Mouse (Mus musculus) right cerebral cortex, postnatal 4 days (tissue): Measurements from ENCODE around the gene Olfr527.

Experiments
- DNase-seq: peaks from one replicate; pipeline ENCODE4 v3.0.0-alpha.2; 2022

The Olfr527 gene

DNA sequence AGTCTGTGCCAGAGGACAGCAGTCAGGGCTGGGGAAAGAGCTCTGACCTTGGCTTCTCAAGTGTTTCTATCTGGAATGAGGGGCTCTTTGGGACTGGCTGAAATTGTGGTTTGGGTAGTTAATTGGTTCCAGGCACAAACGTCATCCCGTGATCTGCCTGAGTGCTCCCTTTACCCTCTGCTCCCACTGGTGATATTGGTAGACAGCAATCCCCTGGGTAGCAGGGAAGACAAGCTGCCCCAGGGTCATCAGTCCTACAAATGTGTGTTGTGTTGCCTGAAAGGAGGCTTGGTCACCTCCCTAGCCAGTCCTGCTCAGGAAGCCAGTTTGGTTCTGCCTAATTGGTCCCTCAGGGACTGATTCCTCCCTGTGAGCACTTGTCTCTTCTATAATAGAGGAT lies at the start of gene Olfr527:
TSS of gene Olfr527 (plus strand) at position 301 of the 400 bp plus-strand sequence.
- DNase-seq = no peak

- no peak for DNase-seq
Observed at GRCm38 (mm10) chr7:140295746-140296145, 38.1 kb upstream of the Olfr527 start.

- DNase-seq = no peak
Observed at GRCm38 (mm10) chr7:140296876-140297275, 36.9 kb upstream of the Olfr527 start.

- DNase-seq = no peak
Observed at GRCm38 (mm10) chr7:140299416-140299815, 34.4 kb upstream of the Olfr527 start.

- DNase-seq = no peak
Observed at GRCm38 (mm10) chr7:140319861-140320385, 13.9 kb upstream of the Olfr527 start.

DNA sequence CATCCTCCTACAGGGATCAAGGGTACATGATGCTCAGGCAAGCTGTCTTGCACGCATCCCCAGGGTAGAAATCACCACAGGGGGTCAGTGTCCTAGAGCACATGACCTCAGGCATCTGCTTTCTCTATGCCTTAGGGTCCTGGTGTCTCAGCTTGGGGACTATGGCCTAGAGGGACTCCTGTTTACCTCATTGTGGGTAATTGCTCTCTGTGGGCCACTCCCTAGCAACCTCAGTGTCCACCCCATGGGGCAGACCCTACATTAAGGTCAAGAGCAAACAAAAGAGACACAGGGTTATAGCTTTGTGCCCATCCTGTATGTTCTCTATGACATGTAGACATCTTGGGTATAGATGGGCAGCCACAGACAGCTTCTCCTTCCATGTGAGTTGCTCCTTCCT lies 13.3 kb upstream of the Olfr527 start, which contains the start of gene Olfr525:
TSS of gene Olfr525 (plus strand) at position 301 of the 400 bp plus-strand sequence.
- no peak for DNase-seq

GRCm38 (mm10) chr7:140321135-140321534 lies 12.7 kb upstream of the Olfr527 start:
- DNase-seq = no peak

- DNase-seq = no peak
Observed at GRCm38 (mm10) chr7:140329766-140330304, 4.0 kb upstream of the Olfr527 start.

DNA sequence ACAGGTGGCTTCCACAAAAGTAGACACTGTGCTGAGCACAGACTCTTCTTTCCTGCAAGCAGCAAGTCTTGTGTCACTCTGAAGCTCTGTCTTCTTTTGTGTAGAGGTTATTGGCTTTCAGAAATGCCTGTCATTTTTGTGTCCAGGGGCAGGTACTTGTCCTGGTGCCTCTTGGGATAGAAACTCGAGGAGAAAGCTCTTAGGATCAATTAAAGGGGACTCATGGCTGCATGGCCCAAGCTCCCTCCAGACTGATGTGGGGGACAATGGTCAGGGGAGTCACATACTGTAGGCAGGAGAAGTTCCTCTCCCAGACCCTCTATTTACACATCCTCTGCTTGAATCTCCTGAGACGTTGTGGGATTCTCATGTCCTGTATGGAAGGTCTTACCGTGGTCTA lies 27.8 kb downstream of the Olfr527 start, which contains the start of gene Olfr60:
TSS of gene Olfr60 (minus strand) at position 101 of the 400 bp plus-strand sequence.
- DNase-seq = no peak

- DNase-seq = no peak
Observed at GRCm38 (mm10) chr7:140374300-140374699, 40.5 kb downstream of the Olfr527 start.

- no peak for DNase-seq
Observed at GRCm38 (mm10) chr7:140376231-140376630, 42.4 kb downstream of the Olfr527 start, which contains the start of gene Olfr530. TSS of gene Olfr530 (minus strand) at chr7:140376331.

- no peak for DNase-seq
Observed at GRCm38 (mm10) chr7:140376911-140377310, 43.1 kb downstream of the Olfr527 start.
